Mouse (Mus musculus) MEL (cell line): Measurements from ENCODE around the gene Efna3.

Source experiments
- CTCF ChIP-seq, 3 experiments: IDR thresholded peaks in 2 of 3; conservative IDR thresholded peaks in 1 of 3; 2 replicates each; pipeline ENCODE4 v1.5.1; 2011 to 2012; ENCODE audit warnings: low read length in 3 of 3, low read depth in 2 of 3, mild to moderate bottlenecking in 2 of 3, improper control_type of control experiment in 1 of 3, inconsistent platforms in 1 of 3, mixed read lengths in 1 of 3, moderate library complexity in 1 of 3; ENCODE audit not compliant: control insufficient read depth in 1 of 3, insufficient read depth in 1 of 3, poor library complexity in 1 of 3, severe bottlenecking in 1 of 3
- E2F4 ChIP-seq: IDR thresholded peaks from 2 replicates; pipeline ENCODE4 v1.6.1; 2011; ENCODE audit warnings: low read depth, low read length, improper control_type of control experiment, borderline replicate concordance
- EP300 ChIP-seq, 2 experiments: IDR thresholded peaks; 2 replicates each; pipeline ENCODE4 v1.6.1; 2011; ENCODE audit warnings: improper control_type of control experiment in 2 of 2, low read length in 2 of 2, low read depth in 1 of 2, mild to moderate bottlenecking in 1 of 2
- JUND ChIP-seq: IDR thresholded peaks from 2 replicates; pipeline ENCODE4 v1.6.1; 2011; ENCODE audit warnings: low read depth, mild to moderate bottlenecking, improper control_type of control experiment, low read length
- MAFK ChIP-seq: IDR thresholded peaks from 2 replicates; pipeline ENCODE4 v1.6.1; 2011; ENCODE audit warnings: low read depth, mild to moderate bottlenecking, low read length, improper control_type of control experiment, borderline replicate concordance
- MAX ChIP-seq: IDR thresholded peaks from 2 replicates; pipeline ENCODE4 v1.6.1; 2011; ENCODE audit warnings: low read length, improper control_type of control experiment
- MXI1 ChIP-seq: IDR thresholded peaks from 2 replicates; pipeline ENCODE4 v1.6.1; 2011; ENCODE audit warnings: mild to moderate bottlenecking, low read depth, low read length, improper control_type of control experiment
- POLR2A ChIP-seq, 2 experiments: IDR thresholded peaks; 2 replicates each; pipeline ENCODE4 v1.6.1; 2011 to 2012; ENCODE audit warnings: low read length in 2 of 2, mild to moderate bottlenecking in 2 of 2, control low read depth in 1 of 2, improper control_type of control experiment in 1 of 2, low read depth in 1 of 2, moderate library complexity in 1 of 2; ENCODE audit not compliant: control insufficient read depth in 1 of 2, insufficient read depth in 1 of 2, poor library complexity in 1 of 2
- POLR2AphosphoS2 ChIP-seq: IDR thresholded peaks from 2 replicates; pipeline ENCODE4 v1.6.1; 2011; ENCODE audit warnings: low read length, improper control_type of control experiment
- TAL1 ChIP-seq: IDR thresholded peaks from 2 replicates; pipeline ENCODE4 v1.6.1; 2012; ENCODE audit warnings: mild to moderate bottlenecking, inconsistent platforms, low read length, moderate library complexity, mixed read lengths
- TBP ChIP-seq: IDR thresholded peaks from 2 replicates; pipeline ENCODE4 v1.8.0; 2011; ENCODE audit warnings: low read depth, low read length, improper control_type of control experiment
- USF1 ChIP-seq: IDR thresholded peaks from 2 replicates; pipeline ENCODE4 v1.6.1; 2014; ENCODE audit warnings: low read depth, mild to moderate bottlenecking, inconsistent platforms, low read length, improper control_type of control experiment, moderate library complexity
- ZMIZ1 ChIP-seq: IDR thresholded peaks from 2 replicates; pipeline ENCODE4 v1.6.1; 2012; ENCODE audit warnings: low read depth, mild to moderate bottlenecking, inconsistent platforms, low read length, improper control_type of control experiment, moderate library complexity

DNA sequence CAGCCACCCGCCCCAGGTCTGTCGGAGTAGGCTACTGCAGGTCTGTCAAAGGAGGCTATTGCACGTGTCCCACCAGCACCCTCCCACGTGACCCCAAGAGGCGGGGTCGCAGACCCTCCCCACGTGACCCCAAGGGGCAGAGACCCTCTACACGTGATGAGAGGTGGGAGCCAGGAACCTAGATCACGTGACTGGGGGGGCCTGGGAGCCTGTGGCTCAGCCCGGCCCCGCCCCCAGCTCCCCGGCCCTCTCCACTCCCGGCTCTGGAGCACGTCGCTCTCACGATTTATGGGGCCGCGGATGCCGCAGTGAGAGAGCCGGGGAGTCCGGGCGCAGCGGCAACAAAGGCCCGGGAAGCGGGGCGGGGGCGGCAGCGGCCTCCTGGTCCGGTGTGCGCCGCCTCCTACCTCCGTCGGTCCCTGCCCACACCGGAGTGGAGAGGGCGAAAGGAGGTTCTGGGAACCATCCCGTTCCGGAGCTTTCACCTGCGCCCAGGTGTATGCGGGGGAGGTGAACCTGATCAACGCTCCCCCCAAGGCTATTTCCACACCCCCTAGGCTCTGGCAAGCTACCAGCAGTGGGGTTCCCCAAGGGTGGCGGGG is 2.1 kb downstream of the Efna3 start:
- TF ChIP-seq E2F4 = no peak
- TF ChIP-seq POLR2A (IDR thresholded peaks at IDR 0.05; ENCODE audit: control insufficient read depth in 1 of 2, insufficient read depth in 1 of 2, low read depth in 1 of 2, low read length in 2 of 2, poor library complexity in 1 of 2) = no peak
- TF ChIP-seq TBP = no peak
- no peak for TF ChIP-seq POLR2AphosphoS2
- no peak for TF ChIP-seq EP300 (IDR thresholded peaks at IDR 0.05; ENCODE audit: low read depth in 1 of 2, low read length in 2 of 2)
- TF ChIP-seq ZMIZ1 = no peak
- 0 out of 2 replicates have a peak, but pooled peaks have one; percentile 30 for TF ChIP-seq MAX
- TF ChIP-seq CTCF (IDR thresholded peaks at IDR 0.05 in 2 of 3, conservative IDR thresholded peaks at IDR 0.05 in 1 of 3; ENCODE audit: control insufficient read depth in 1 of 3, insufficient read depth in 1 of 3, low read depth in 2 of 3, low read length in 3 of 3, poor library complexity in 1 of 3, severe bottlenecking in 1 of 3) = no peak
- TF ChIP-seq USF1 = peak; percentile 71
- TF ChIP-seq MXI1 = no peak
- TF ChIP-seq JUND = no peak
- TF ChIP-seq TAL1 = no peak
- no peak for TF ChIP-seq MAFK
